Mouse (Mus musculus) erythroid progenitor cell, adult 5-6 weeks (primary cell): ENCODE data around the gene Pik3cd. TPM values are rescaled to one million over a fixed set of nuclear protein-coding genes. Genes with fewer than 3 reads are reported as not detected.

Experiments
- ATAC-seq: replicated peaks from 2 replicates; pipeline ENCODE4 v1.8.0; 2016; ENCODE audit warnings: moderate number of reproducible peaks, mild to moderate bottlenecking, moderate TSS enrichment, inconsistent platforms; ENCODE audit not compliant: poor library complexity, low FRiP score, severe bottlenecking
- total RNA-seq, 2 experiments: library from RNA; stranded (forward) in 1 of 2; stranded (reverse) in 1 of 2; fragments of 150-400 nt in 1 of 2; fragments of 186-747, 209-891 nt in 1 of 2; gene quantifications; 2 replicates each; pipeline versions ENCODE4 v1.2.3 to v1.2.4; 2015 to 2017; ENCODE audit warnings: low replicate concordance in 2 of 2

The Pik3cd gene
- total RNA-seq, 2 experiments from 2014 or later: 5.9 to 16.3 TPM

- ATAC-seq: no peak
Measured at GRCm38 (mm10) chr4:149660598-149660997, 41.8 kb downstream of the Pik3cd start.

GRCm38 (mm10) chr4:149659495-149660116, 42.8 kb downstream of the Pik3cd start:
- ATAC-seq: no peak

GRCm38 (mm10) chr4:149657858-149658416, 44.4 kb downstream of the Pik3cd start:
- ATAC-seq: no peak

- no peak for ATAC-seq
Measured at GRCm38 (mm10) chr4:149654232-149654631, 48.1 kb downstream of the Pik3cd start.

GRCm38 (mm10) chr4:149650493-149651193, 51.7 kb downstream of the Pik3cd start:
- no peak for ATAC-seq

GRCm38 (mm10) chr4:149648031-149648805, 54.2 kb downstream of the Pik3cd start:
- ATAC-seq: no peak

- no peak for ATAC-seq
Measured at GRCm38 (mm10) chr4:149645761-149646160, 56.6 kb downstream of the Pik3cd start.

GRCm38 (mm10) chr4:149641956-149642355, 60.4 kb downstream of the Pik3cd start:
- no peak for ATAC-seq

- no peak for ATAC-seq
Measured at GRCm38 (mm10) chr4:149641400-149641799, 61.0 kb downstream of the Pik3cd start.

GRCm38 (mm10) chr4:149640831-149641230, 61.5 kb downstream of the Pik3cd start:
- ATAC-seq: no peak

- no peak for ATAC-seq
Measured at GRCm38 (mm10) chr4:149637942-149638341, 64.4 kb downstream of the Pik3cd start.

GRCm38 (mm10) chr4:149635915-149636415, 66.4 kb downstream of the Pik3cd start:
- ATAC-seq: no peak

GRCm38 (mm10) chr4:149634966-149635365, 67.4 kb downstream of the Pik3cd start:
- ATAC-seq: no peak

- ATAC-seq: no peak
Measured at GRCm38 (mm10) chr4:149634157-149634556, 68.2 kb downstream of the Pik3cd start.

GRCm38 (mm10) chr4:149632670-149633307, 69.6 kb downstream of the Pik3cd start:
- ATAC-seq: peak; percentile 86

GRCm38 (mm10) chr4:149628810-149629209, 73.6 kb downstream of the Pik3cd start:
- ATAC-seq: no peak

- ATAC-seq: no peak
Measured at GRCm38 (mm10) chr4:149628372-149628771, 74.0 kb downstream of the Pik3cd start.

- no peak for ATAC-seq
Measured at GRCm38 (mm10) chr4:149626809-149627208, 75.6 kb downstream of the Pik3cd start.

- no peak for ATAC-seq
Measured at GRCm38 (mm10) chr4:149623711-149624110, 78.7 kb downstream of the Pik3cd start.

GRCm38 (mm10) chr4:149621286-149621685, 81.1 kb downstream of the Pik3cd start:
- ATAC-seq: no peak
